Mouse (Mus musculus) midbrain, embryonic 16.5 days (tissue): ENCODE data around the gene Luzp1. TPM values are rescaled to one million over a fixed set of nuclear protein-coding genes. Genes with fewer than 3 reads are reported as not detected.

Experiments
- ATAC-seq: fragments of 200-750 bp; cut with Nextera tagmentation; 2 replicates; pipeline ENCODE4 v1.8.0; 2017; ENCODE audit warnings: moderate TSS enrichment
- H3K27ac ChIP-seq: fragments of 300-500 bp; sonication (generic); 2 replicates; pipeline ENCODE4 v1.5.1; 2014; ENCODE audit warnings: mild to moderate bottlenecking, low read length, mixed read lengths
- H3K27me3 ChIP-seq: fragments of 300-500 bp; sonication (generic); 2 replicates; pipeline ENCODE4 v1.6.1; 2014; ENCODE audit warnings: low read depth, low read length, mixed read lengths; ENCODE audit not compliant: control insufficient read depth, insufficient read depth
- H3K36me3 ChIP-seq: fragments of 300-500 bp; sonication (generic); 2 replicates; pipeline ENCODE4 v1.6.1; 2014; ENCODE audit warnings: mild to moderate bottlenecking, low read length, moderate library complexity, mixed read lengths; ENCODE audit not compliant: control insufficient read depth, insufficient read depth
- H3K4me1 ChIP-seq: fragments of 300-500 bp; sonication (generic); 2 replicates; pipeline ENCODE4 v1.6.1; 2014; ENCODE audit warnings: mild to moderate bottlenecking, low read length, mixed read lengths; ENCODE audit not compliant: control insufficient read depth, insufficient read depth
- H3K4me2 ChIP-seq: fragments of 300-500 bp; sonication (generic); 2 replicates; pipeline ENCODE4 v1.6.1; 2014; ENCODE audit warnings: mild to moderate bottlenecking, low read length, mixed read lengths
- H3K4me3 ChIP-seq: fragments of 300-500 bp; sonication (generic); 2 replicates; pipeline ENCODE4 v1.5.1; 2014; ENCODE audit warnings: low read depth, mild to moderate bottlenecking, low read length, moderate library complexity, mixed read lengths
- H3K9ac ChIP-seq: fragments of 300-500 bp; sonication (generic); 2 replicates; pipeline ENCODE4 v1.6.1; 2014; ENCODE audit warnings: low read depth, low read length, mixed read lengths
- H3K9me3 ChIP-seq: fragments of 300-500 bp; sonication (generic); replicated peaks from 2 replicates; pipeline ENCODE4 v1.6.1; 2014; ENCODE audit warnings: mild to moderate bottlenecking, low read length, mixed read lengths; ENCODE audit not compliant: control insufficient read depth, poor library complexity, severe bottlenecking
- whole genome bisulfite sequencing: fragments of 180-500 bp; shearing (Covaris S2); extraction: QIAGEN DNeasy Blood & Tissue Kit; methylation state at CpG from one replicate; pipeline ENCODE4 v1.1.7; 2014; 5-methylcytosine and 5-hydroxymethylcytosine counted together
- polyA plus RNA-seq: library from polyadenylated mRNA; unstranded; fragments of >200 nt; fragmentation: Nextera tagmentation; extraction: Ambion mirVana; gene quantifications from 2 replicates; pipeline ENCODE4 v1.2.1, GENCODE M21; 2015

The Luzp1 gene
- polyA plus RNA-seq, 1 experiment from 2014 or later = 40.8 TPM

DNA sequence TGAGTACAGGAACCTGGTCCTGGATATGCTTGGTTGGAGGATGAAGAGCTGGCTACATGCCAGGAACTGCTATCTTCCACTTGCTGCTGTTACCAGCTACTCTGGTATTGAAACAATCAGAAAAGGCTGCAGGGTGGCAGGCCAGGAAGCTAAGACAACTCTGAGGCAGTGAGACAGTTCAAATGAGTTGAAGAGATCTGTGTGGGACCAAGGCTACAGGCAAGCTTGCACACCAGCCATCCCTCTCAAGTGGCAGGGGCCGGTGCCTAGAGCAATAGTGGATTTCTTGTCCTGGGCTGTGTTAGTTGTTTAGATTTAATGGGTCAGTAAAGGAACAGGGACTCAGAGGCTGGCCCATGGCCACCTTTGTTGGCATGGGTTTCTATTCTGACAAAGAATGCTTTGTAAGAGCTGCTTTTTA lies 78.8 kb downstream of the Luzp1 start:
- H3K9me3 ChIP-seq = no peaks in the 10 kb centered on the region
- H3K4me1 ChIP-seq = no peaks in the 10 kb centered on the region
- H3K4me2 ChIP-seq = no peak overlapping the region
- no peak overlapping the region for H3K4me3 ChIP-seq
- WGBS = 38% methylated on average over 1 of the region's 1 CpGs
- ATAC-seq = 0 out of 2 replicates have a peak, but pooled peaks have one; percentile 39
- H3K27me3 ChIP-seq = no peaks in the 10 kb centered on the region
- peak overlapping the region; percentile 53; the same call in 1 of the 2 replicates for H3K27ac ChIP-seq
- H3K9ac ChIP-seq = no peak overlapping the region
- H3K36me3 ChIP-seq = peaks cover 23% of the 10 kb centered on the region; the same call in 1 of the 2 replicates

DNA sequence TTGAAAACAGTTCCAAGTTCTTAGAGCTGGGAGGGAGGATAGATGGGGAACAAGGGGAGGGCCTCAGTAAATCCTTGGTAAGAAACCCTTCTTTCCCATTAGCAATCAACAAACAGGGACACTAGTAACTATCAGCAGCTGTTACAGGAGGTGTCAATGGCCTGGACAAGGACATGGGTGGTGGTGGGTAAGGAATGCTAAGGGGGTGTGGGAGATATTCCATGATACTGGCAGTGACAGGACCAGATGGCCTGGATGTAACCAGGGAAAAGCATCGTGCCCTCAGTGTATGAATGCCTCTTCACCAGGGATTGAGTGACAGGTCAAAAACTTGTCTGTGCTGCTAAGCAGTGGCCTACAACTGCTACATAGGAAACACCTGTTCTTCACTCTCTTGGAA lies 83.5 kb downstream of the Luzp1 start:
- Histone ChIP-seq H3K9me3 (no peaks in the 10 kb centered on the region), H3K9ac (no peak overlapping the region), H3K4me2 (no peak overlapping the region), H3K4me1 (no peaks in the 10 kb centered on the region), H3K27me3 (no peaks in the 10 kb centered on the region), H3K4me3 (no peak overlapping the region), H3K36me3 (peaks cover 34% of the 10 kb centered on the region), H3K27ac (no peak overlapping the region)
- no peak for ATAC-seq
- 67% methylated on average over 1 of the region's 1 CpGs for WGBS

DNA sequence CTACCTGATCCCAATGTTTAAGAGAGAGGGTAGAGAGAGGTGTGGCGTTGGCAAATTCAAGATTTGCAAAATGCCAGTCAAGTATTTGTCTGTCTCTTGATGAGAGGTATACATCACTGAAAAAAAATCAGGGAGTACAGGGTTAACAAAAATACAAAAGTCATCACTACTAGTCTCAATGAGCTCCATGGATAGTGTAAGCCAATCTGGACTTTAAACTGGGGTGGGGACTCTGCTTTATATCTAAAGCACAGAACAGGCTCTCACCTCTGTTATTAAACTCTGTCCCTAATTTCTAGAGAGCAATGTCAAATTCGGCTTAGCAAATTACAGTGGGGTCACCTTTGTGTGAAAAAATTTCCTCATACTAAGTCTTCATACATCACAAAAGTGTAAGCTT lies 88.1 kb downstream of the Luzp1 start:
- H3K27me3 ChIP-seq = no peaks in the 10 kb centered on the region
- no peaks in the 10 kb centered on the region for H3K4me1 ChIP-seq
- no peaks in the 10 kb centered on the region for H3K9me3 ChIP-seq
- H3K36me3 ChIP-seq = peaks cover 40% of the 10 kb centered on the region
- no peak overlapping the region for H3K4me2 ChIP-seq
- H3K4me3 ChIP-seq = no peak overlapping the region
- no peak overlapping the region for H3K27ac ChIP-seq
- WGBS = 96% methylated on average over 2 of the region's 2 CpGs
- H3K9ac ChIP-seq = no peak overlapping the region
- ATAC-seq = no peak

DNA sequence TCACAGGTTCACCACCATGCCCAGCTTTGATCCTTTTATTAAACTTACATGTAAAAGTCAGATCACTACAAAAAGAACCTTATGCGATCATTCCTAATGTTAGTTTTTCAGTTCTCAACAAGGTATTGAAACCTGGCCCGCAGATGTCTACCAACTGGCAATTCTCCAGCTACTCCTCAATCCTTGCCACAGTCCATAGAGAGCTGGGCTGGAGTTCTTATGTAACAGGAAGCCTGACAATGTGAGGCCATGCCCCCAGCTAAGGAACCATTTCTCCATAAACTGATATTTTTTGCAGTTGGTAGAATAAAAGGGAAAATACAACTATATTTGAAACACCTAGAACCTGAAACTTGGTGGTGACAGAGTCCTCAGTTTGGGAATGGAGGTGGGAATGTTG lies 90.1 kb downstream of the Luzp1 start:
- H3K9me3 ChIP-seq = no peaks in the 10 kb centered on the region
- WGBS = 99% methylated on average over 2 of the region's 2 CpGs
- no peak for ATAC-seq
- H3K4me2 ChIP-seq = no peak overlapping the region
- H3K4me3 ChIP-seq = no peak overlapping the region
- H3K4me1 ChIP-seq = no peaks in the 10 kb centered on the region
- peaks cover 27% of the 10 kb centered on the region for H3K36me3 ChIP-seq
- no peaks in the 10 kb centered on the region for H3K27me3 ChIP-seq
- H3K9ac ChIP-seq = no peak overlapping the region
- no peak overlapping the region for H3K27ac ChIP-seq

DNA sequence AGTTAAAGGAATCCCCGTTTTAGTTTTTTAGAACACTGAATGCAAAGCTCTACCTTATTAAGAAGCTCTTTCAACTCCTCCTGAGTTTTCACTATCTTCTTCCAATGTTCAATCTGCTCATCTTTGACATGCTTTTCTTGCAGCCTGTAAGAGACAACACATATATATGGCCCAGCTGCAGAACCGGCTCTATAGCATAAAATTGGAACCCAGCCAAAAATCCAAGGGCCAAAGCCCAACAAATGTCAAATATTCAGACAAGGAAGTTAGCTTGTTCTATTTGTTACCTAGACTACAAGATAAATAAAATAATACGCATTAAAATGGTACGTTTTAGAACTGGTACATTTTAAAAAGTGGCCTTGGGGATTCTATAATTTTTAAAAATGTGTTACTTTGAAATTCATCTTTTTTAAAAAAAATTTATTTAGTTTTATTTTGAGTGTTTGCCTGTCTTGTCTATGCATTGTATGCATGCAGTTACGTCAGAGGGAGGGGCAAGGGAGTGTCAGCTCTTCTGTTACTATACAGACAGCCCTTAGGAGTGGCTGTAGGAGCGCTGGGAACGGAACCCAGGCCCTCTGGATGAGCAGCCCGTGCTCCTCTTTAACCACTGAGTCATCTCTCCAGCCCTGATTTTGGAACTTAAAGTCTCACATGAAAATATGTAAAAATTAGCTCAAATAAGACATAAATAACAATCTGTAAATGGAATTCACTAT lies 90.9 kb downstream of the Luzp1 start:
- Histone ChIP-seq H3K9me3 (no peaks in the 10 kb centered on the region), H3K27me3 (no peaks in the 10 kb centered on the region), H3K4me1 (no peaks in the 10 kb centered on the region), H3K4me2 (no peak overlapping the region), H3K27ac (no peak overlapping the region), H3K36me3 (peaks cover 25% of the 10 kb centered on the region), H3K4me3 (no peak overlapping the region), H3K9ac (no peak overlapping the region)
- WGBS = 91% methylated on average over 8 of the region's 8 CpGs
- no peak for ATAC-seq

DNA sequence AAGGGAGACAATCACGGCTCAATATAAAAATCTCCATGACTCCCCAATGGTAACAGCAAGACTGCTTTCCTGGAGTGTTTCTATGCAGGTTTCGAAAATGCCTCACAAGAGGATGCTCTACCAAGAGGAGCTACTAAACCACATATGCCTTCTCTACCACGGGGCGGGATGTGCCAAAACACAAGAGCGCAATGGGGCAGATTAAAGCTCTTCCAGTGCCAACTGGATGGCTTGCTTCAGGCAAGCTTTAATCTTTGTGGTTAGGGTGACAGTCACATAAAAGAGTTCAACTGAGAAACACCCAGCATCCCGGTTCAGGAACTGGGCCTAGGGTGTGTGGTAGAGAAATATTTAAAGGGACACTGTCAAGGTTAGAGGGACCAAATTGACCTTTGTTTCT lies 93.2 kb downstream of the Luzp1 start:
- no peak overlapping the region for H3K4me3 ChIP-seq
- H3K4me2 ChIP-seq = no peak overlapping the region
- WGBS = 73% methylated on average over 6 of the region's 6 CpGs
- no peaks in the 10 kb centered on the region for H3K4me1 ChIP-seq
- H3K27me3 ChIP-seq = no peaks in the 10 kb centered on the region
- no peak for ATAC-seq
- H3K9me3 ChIP-seq = no peaks in the 10 kb centered on the region
- H3K9ac ChIP-seq = no peak overlapping the region
- H3K36me3 ChIP-seq = peaks cover 24% of the 10 kb centered on the region
- no peak overlapping the region; the same call in 1 of the 2 replicates for H3K27ac ChIP-seq

DNA sequence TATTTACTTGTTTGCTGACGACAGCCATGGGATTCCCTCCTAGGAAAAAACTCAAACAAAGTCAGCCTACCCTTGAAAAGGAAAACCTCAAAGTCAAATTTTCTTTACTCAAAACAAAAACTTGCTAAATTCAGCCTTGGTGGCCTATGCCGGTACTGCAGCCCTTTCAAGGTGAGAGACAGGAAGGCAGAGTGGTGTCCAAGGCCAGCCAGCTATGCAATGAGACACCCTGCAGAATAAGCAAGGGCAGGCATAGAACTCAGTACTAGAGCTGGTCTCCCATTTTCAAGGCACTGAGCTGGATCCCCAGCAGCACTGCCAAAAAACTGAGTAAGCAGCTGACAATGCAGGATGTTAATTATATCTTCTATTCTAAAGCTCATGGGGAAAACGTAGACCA lies 99.1 kb downstream of the Luzp1 start:
- ATAC-seq = no peak
- Histone ChIP-seq H3K36me3 (peaks cover 23% of the 10 kb centered on the region), H3K4me3 (no peak overlapping the region), H3K9ac (no peak overlapping the region), H3K4me2 (no peak overlapping the region), H3K27me3 (no peaks in the 10 kb centered on the region), H3K9me3 (no peaks in the 10 kb centered on the region), H3K27ac (no peak overlapping the region), H3K4me1 (no peaks in the 10 kb centered on the region)
- 78% methylated on average over 3 of the region's 3 CpGs for WGBS

DNA sequence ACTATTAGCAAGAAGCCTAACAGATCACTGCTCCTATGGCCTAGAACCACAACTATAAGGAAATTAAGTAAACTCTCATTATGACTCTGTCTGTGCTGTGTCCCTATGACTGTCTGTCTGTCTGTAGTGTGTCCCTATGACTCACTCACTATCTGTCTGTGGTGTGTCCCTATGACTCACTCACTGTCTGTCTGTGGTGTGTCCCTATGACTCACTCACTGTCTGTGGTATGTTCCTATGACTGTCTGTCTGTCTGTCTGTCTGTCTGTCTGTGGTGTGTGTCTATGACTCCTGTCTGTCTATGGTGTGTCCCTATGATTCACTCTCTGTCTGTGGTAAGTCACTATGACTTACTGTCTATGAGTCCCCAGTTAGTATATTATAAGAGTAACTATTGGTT lies 100.4 kb downstream of the Luzp1 start:
- H3K4me1 ChIP-seq = no peaks in the 10 kb centered on the region
- peaks cover 23% of the 10 kb centered on the region for H3K36me3 ChIP-seq
- H3K4me2 ChIP-seq = no peak overlapping the region
- no peaks in the 10 kb centered on the region for H3K9me3 ChIP-seq
- ATAC-seq = no peak
- no peak overlapping the region for H3K9ac ChIP-seq
- H3K27me3 ChIP-seq = no peaks in the 10 kb centered on the region
- no peak overlapping the region for H3K27ac ChIP-seq
- H3K4me3 ChIP-seq = no peak overlapping the region

DNA sequence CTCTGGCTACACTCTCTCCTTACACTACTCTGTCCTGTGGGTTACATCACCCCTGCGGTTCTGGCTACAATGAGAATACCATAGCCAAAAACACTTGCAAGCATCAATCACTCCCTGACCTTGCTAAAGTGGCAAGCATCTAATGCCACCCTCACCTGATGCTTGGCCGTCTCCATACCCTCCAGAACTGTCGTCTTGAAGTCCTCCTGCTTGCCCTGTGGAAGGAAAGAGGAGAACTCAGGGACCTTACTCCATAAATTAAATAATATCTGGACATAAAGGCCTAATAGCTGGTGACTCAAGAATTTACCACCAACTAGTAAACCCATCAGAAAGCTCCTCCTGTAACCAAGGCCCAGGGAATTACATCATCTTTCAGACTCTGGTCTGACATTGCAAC lies 112.3 kb downstream of the Luzp1 start:
- ATAC-seq = no peak
- Histone ChIP-seq H3K9me3 (no peaks in the 10 kb centered on the region), H3K27me3 (no peaks in the 10 kb centered on the region), H3K4me2 (no peak overlapping the region), H3K27ac (no peak overlapping the region), H3K9ac (no peak overlapping the region), H3K36me3 (no peaks in the 10 kb centered on the region), H3K4me1 (peaks cover 7% of the 10 kb centered on the region; the same call in 1 of the 2 replicates), H3K4me3 (no peak overlapping the region)
- WGBS = 94% methylated on average over 3 of the region's 3 CpGs
